Mouse (Mus musculus) CH12.LX (cell line): ENCODE data around the gene Cnnm2.

Experiments used
- CTCF ChIP-seq, 2 experiments: IDR thresholded peaks in 1 of 2; conservative IDR thresholded peaks in 1 of 2; 2 replicates each; pipeline ENCODE4 v1.5.1; 2011 to 2012; ENCODE audit warnings: low read depth in 2 of 2, low read length in 2 of 2, improper control_type of control experiment in 1 of 2, inconsistent platforms in 1 of 2, mild to moderate bottlenecking in 1 of 2, moderate library complexity in 1 of 2
- E2F4 ChIP-seq: IDR thresholded peaks from 2 replicates; pipeline ENCODE4 v1.6.1; 2011; ENCODE audit warnings: low read depth, low read length, improper control_type of control experiment; ENCODE audit not compliant: insufficient replicate concordance
- EP300 ChIP-seq: IDR thresholded peaks from 2 replicates; pipeline ENCODE4 v1.6.1; 2011; ENCODE audit warnings: low read length, improper control_type of control experiment
- HCFC1 ChIP-seq: IDR thresholded peaks from 2 replicates; pipeline ENCODE4 v1.6.1; 2012; ENCODE audit warnings: low read depth, mild to moderate bottlenecking, inconsistent platforms, low read length, improper control_type of control experiment
- JUND ChIP-seq: conservative IDR thresholded peaks from 2 replicates; pipeline ENCODE4 v1.6.1; 2011; ENCODE audit warnings: low read depth, low read length, improper control_type of control experiment
- MAX ChIP-seq: IDR thresholded peaks from 2 replicates; pipeline ENCODE4 v1.6.1; 2011; ENCODE audit warnings: low read length, improper control_type of control experiment
- MEF2A ChIP-seq: IDR thresholded peaks from 2 replicates; pipeline ENCODE4 v1.6.1; 2014; ENCODE audit warnings: low read depth, mild to moderate bottlenecking, inconsistent platforms, low read length, improper control_type of control experiment, borderline replicate concordance
- POLR2A ChIP-seq: IDR thresholded peaks from 2 replicates; pipeline ENCODE4 v1.6.1; 2011; ENCODE audit warnings: low read depth, mild to moderate bottlenecking, improper control_type of control experiment, low read length
- RCOR1 ChIP-seq: conservative IDR thresholded peaks from 2 replicates; pipeline ENCODE4 v1.6.1; 2012; ENCODE audit warnings: low read depth, mild to moderate bottlenecking, inconsistent platforms, low read length, improper control_type of control experiment
- SMC3 ChIP-seq: IDR thresholded peaks from 2 replicates; pipeline ENCODE4 v1.6.1; 2011; ENCODE audit warnings: low read depth, low read length, improper control_type of control experiment
- TBP ChIP-seq: conservative IDR thresholded peaks from 2 replicates; pipeline ENCODE4 v1.6.1; 2011; ENCODE audit warnings: low read depth, low read length, improper control_type of control experiment
- TCF12 ChIP-seq: IDR thresholded peaks from 2 replicates; pipeline ENCODE4 v1.6.1; 2014; ENCODE audit warnings: low read depth, mild to moderate bottlenecking, inconsistent platforms, low read length, improper control_type of control experiment

DNA sequence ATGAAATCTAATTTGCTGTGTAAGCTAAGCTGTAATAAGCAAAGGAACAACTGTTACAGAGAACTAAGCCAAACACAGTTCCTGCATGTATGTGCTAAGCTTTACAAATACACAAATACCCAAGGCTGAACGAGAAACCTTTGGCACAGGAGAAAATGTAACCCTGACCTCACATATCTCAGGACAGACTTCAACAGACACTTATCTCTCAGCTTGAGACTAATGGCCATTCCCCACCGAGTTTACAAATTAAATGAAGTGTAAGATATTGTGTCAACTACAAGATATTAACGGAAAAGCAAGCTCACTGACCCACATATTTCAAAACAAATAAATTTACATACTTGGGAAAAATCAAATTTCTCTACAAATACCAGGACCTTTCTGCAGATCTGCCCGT, 166.7 kb downstream of the Cnnm2 start:
- TF ChIP-seq MEF2A: no peak
- TF ChIP-seq TCF12: no peak
- TF ChIP-seq TBP: no peak
- TF ChIP-seq POLR2A: no peak
- no peak for TF ChIP-seq MAX
- TF ChIP-seq EP300: no peak
- no peak for TF ChIP-seq E2F4
- TF ChIP-seq SMC3: no peak
- no peak for TF ChIP-seq HCFC1
- no peak for TF ChIP-seq RCOR1
- TF ChIP-seq JUND: no peak
- TF ChIP-seq CTCF (conservative IDR thresholded peaks at IDR 0.05 in 1 of 2, IDR thresholded peaks at IDR 0.05 in 1 of 2; ENCODE audit: low read depth in 2 of 2, low read length in 2 of 2): no peak
